Mouse (Mus musculus) frontal cortex, postnatal 10 days (tissue): ENCODE results near the gene Prss36.
"Not testable (repeated sequence)": the region's sequence is repeated elsewhere in the genome, so short reads cannot be mapped to it uniquely, and the experiment has no call there.

Source experiments
- DNase-seq, 2 experiments: peaks; one replicate each; pipeline ENCODE4 v3.0.0; 2022; ENCODE audit warnings: low spot score in 2 of 2, mixed read lengths in 1 of 2

The Prss36 gene

GRCm38 (mm10) chr7:127903971-127904796, 42.3 kb downstream of the Prss36 start, which contains the start of gene Bckdk:
Gene Bckdk (plus strand): TSS chr7:127904082.
- DNase-seq: peak; percentile 80 to 89

GRCm38 (mm10) chr7:127901772-127902171, 44.8 kb downstream of the Prss36 start:
- DNase-seq: no peak

- no peak for DNase-seq
Observed at GRCm38 (mm10) chr7:127899997-127900396, 46.5 kb downstream of the Prss36 start.

GRCm38 (mm10) chr7:127898179-127898956, 48.2 kb downstream of the Prss36 start:
- DNase-seq: no peak

GRCm38 (mm10) chr7:127897542-127897941, 49.0 kb downstream of the Prss36 start:
- no peak for DNase-seq

- DNase-seq: no peak
Observed at GRCm38 (mm10) chr7:127896384-127896783, 50.1 kb downstream of the Prss36 start.

- DNase-seq: not testable (repeated sequence)
Observed at GRCm38 (mm10) chr7:127895891-127896290, 50.6 kb downstream of the Prss36 start.

- DNase-seq: peak; percentile 93 to 95
Observed at GRCm38 (mm10) chr7:127895442-127895841, 51.1 kb downstream of the Prss36 start, which contains the start of the genes Gm21974 and Vkorc1. Gene Gm21974 (minus strand): TSS chr7:127895454. Gene Vkorc1 (minus strand): TSS chr7:127895617.

GRCm38 (mm10) chr7:127894480-127894879, 52.0 kb downstream of the Prss36 start:
- DNase-seq: no peak

GRCm38 (mm10) chr7:127890798-127891197, 55.7 kb downstream of the Prss36 start, which contains the start of gene Prss53:
Gene Prss53 (minus strand): TSS chr7:127890970.
- DNase-seq: no peak

GRCm38 (mm10) chr7:127888821-127889220, 57.7 kb downstream of the Prss36 start:
- DNase-seq: no peak

- DNase-seq: no peak
Observed at GRCm38 (mm10) chr7:127887781-127888180, 58.7 kb downstream of the Prss36 start.

- DNase-seq: no peak
Observed at GRCm38 (mm10) chr7:127887191-127887590, 59.3 kb downstream of the Prss36 start.

GRCm38 (mm10) chr7:127886551-127886950, 60.0 kb downstream of the Prss36 start:
- no peak for DNase-seq

- no peak for DNase-seq
Observed at GRCm38 (mm10) chr7:127885951-127886350, 60.6 kb downstream of the Prss36 start.
